Mouse (Mus musculus) thymus, postnatal 25 days (tissue): ENCODE data around the gene Dmac1.
A peak's percentile ranks its signal among the peaks of the same experiment; 100 is the strongest.
"Not testable (repeated sequence)": the region's sequence is repeated elsewhere in the genome, so short reads cannot be mapped to it uniquely, and the experiment has no call there.

Experiments used
- DNase-seq: peaks from one replicate; pipeline ENCODE4 v3.0.0; 2022

Dmac1 gene

GRCm38 (mm10) chr4:75278197-75279175, at the start of gene Dmac1:
TSS of gene Dmac1 (minus strand) at chr4:75278305.
- DNase-seq = peak; percentile 97

GRCm38 (mm10) chr4:75315431-75315830, 37.3 kb upstream of the Dmac1 start:
- no peak for DNase-seq

- DNase-seq = no peak
These were observed 36.9 kb upstream of the Dmac1 start for GRCm38 (mm10) chr4:75315007-75315406.

- DNase-seq = no peak
These were observed 33.8 kb upstream of the Dmac1 start for GRCm38 (mm10) chr4:75311918-75312317.

GRCm38 (mm10) chr4:75311305-75311704, 33.2 kb upstream of the Dmac1 start:
- DNase-seq = no peak

- DNase-seq = no peak
These were observed 22.3 kb upstream of the Dmac1 start for GRCm38 (mm10) chr4:75300205-75300972.

- no peak for DNase-seq
These were observed 14.2 kb upstream of the Dmac1 start for GRCm38 (mm10) chr4:75292315-75292714.

- no peak for DNase-seq
These were observed 13.0 kb upstream of the Dmac1 start for GRCm38 (mm10) chr4:75291142-75291541.

- peak; percentile 14 for DNase-seq
These were observed 473 bp downstream of the Dmac1 start for GRCm38 (mm10) chr4:75277467-75278196.

- no peak for DNase-seq
These were observed 2.4 kb downstream of the Dmac1 start for GRCm38 (mm10) chr4:75275737-75276136.

GRCm38 (mm10) chr4:75267866-75268265, 10.2 kb downstream of the Dmac1 start:
- DNase-seq = no peak

GRCm38 (mm10) chr4:75266773-75267550, 11.1 kb downstream of the Dmac1 start:
- DNase-seq = no peak

- no peak for DNase-seq
These were observed 13.9 kb downstream of the Dmac1 start for GRCm38 (mm10) chr4:75264219-75264618.

- DNase-seq = peak; percentile 11
These were observed 14.5 kb downstream of the Dmac1 start for GRCm38 (mm10) chr4:75263556-75264129.

- peak; percentile 12 for DNase-seq
These were observed 15.7 kb downstream of the Dmac1 start for GRCm38 (mm10) chr4:75262423-75262822.

- DNase-seq = no peak
These were observed 17.9 kb downstream of the Dmac1 start for GRCm38 (mm10) chr4:75260156-75260555.

GRCm38 (mm10) chr4:75259447-75259846, 18.7 kb downstream of the Dmac1 start:
- DNase-seq = no peak

- not testable (repeated sequence) for DNase-seq
These were observed 43.5 kb downstream of the Dmac1 start for GRCm38 (mm10) chr4:75234602-75235001.
